Mouse (Mus musculus) liver, embryonic 14.5 days (tissue): ENCODE measurements around the gene Lrmda. TPM values are rescaled to one million over a fixed set of nuclear protein-coding genes. Genes with fewer than 3 reads are reported as not detected.

Source experiments
- ATAC-seq: fragments of 200-750 bp; cut with Nextera tagmentation; 2 replicates; pipeline ENCODE4 v1.8.0; 2017; ENCODE audit warnings: moderate number of reproducible peaks, mild to moderate bottlenecking, moderate library complexity; ENCODE audit not compliant: insufficient read depth
- DNase-seq, 3 experiments: peaks; one replicate each; pipeline ENCODE4 v3.0.0-alpha.2; 2012 to 2013; ENCODE audit warnings: low read depth in 3 of 3, low spot score in 3 of 3
- H3K27ac ChIP-seq: fragments of 300-500 bp; sonication (generic); 2 replicates; pipeline ENCODE4 v1.5.1; 2014; ENCODE audit warnings: moderate library complexity, mild to moderate bottlenecking, control low read depth, inconsistent platforms
- H3K27me3 ChIP-seq: fragments of 300-500 bp; sonication (generic); 2 replicates; pipeline ENCODE4 v1.6.1; 2014; ENCODE audit warnings: mild to moderate bottlenecking, low read length, moderate library complexity; ENCODE audit not compliant: control insufficient read depth, insufficient read depth
- H3K36me3 ChIP-seq: fragments of 300-500 bp; sonication (generic); replicated peaks from 2 replicates; pipeline ENCODE4 v1.6.1; 2014; ENCODE audit warnings: low read depth; ENCODE audit not compliant: control insufficient read depth, insufficient read depth
- H3K4me1 ChIP-seq, 2 experiments: fragments of 200-500 bp in 1 of 2; fragments of 300-500 bp in 1 of 2; sonication (generic) in 1 of 2; replicated peaks; 2 replicates each; pipeline ENCODE4 v1.6.1; 2012 to 2014; ENCODE audit warnings: antibody characterized with exemption in 1 of 2, inconsistent platforms in 1 of 2, low read length in 1 of 2; ENCODE audit not compliant: control insufficient read depth in 2 of 2, insufficient read depth in 2 of 2
- H3K4me2 ChIP-seq: fragments of 300-500 bp; sonication (generic); 2 replicates; pipeline ENCODE4 v1.6.1; 2014; ENCODE audit warnings: low read depth, mild to moderate bottlenecking, control low read depth, moderate library complexity
- H3K4me3 ChIP-seq, 2 experiments: fragments of 200-500 bp in 1 of 2; fragments of 300-500 bp in 1 of 2; sonication (generic) in 1 of 2; 2 replicates each; pipeline ENCODE4 v1.5.1; 2012 to 2014; ENCODE audit warnings: low read depth in 2 of 2, low read length in 2 of 2, mild to moderate bottlenecking in 2 of 2, control low read depth in 1 of 2, inconsistent platforms in 1 of 2, moderate library complexity in 1 of 2; ENCODE audit not compliant: insufficient read depth in 1 of 2
- H3K9ac ChIP-seq: fragments of 300-500 bp; sonication (generic); replicated peaks from 2 replicates; pipeline ENCODE4 v1.6.1; 2014; ENCODE audit warnings: mild to moderate bottlenecking, control low read depth, moderate library complexity
- H3K9me3 ChIP-seq: fragments of 300-500 bp; sonication (generic); 2 replicates; pipeline ENCODE4 v1.6.1; 2016; ENCODE audit warnings: low read length, mixed read lengths; ENCODE audit not compliant: control insufficient read depth
- CTCF ChIP-seq: IDR thresholded peaks from 2 replicates; pipeline ENCODE4 v1.5.1; 2016; ENCODE audit warnings: antibody characterized with exemption, low read depth, control low read depth
- EP300 ChIP-seq: IDR thresholded peaks from 2 replicates; pipeline ENCODE4 v1.6.1; 2016; ENCODE audit warnings: antibody characterized with exemption, low read depth
- WGBS: fragments of 180-500 bp; shearing (Covaris S2); extraction: QIAGEN DNeasy Blood & Tissue Kit; methylation state at CpG from one replicate; pipeline ENCODE4 v1.1.7; 2014; ENCODE audit not compliant: insufficient replicate concordance; 5-methylcytosine and 5-hydroxymethylcytosine counted together
- polyA plus RNA-seq, 2 experiments: library from polyadenylated mRNA; depleted of rRNA in 1 of 2; stranded (reverse) in 1 of 2; unstranded in 1 of 2; fragments of >200 nt; fragmentation: Nextera tagmentation in 1 of 2; extraction: Ambion mirVana in 1 of 2; gene quantifications; 2 replicates each; pipeline versions ENCODE4 v1.2.1 to v1.2.3; 2012 to 2014

Gene Lrmda
- polyA plus RNA-seq, 2 experiments, result 0.18 to 0.22 TPM

GRCm38 (mm10) chr14:22451603-22452002 lies 432.1 kb downstream of the Lrmda start:
- no peaks in the 10 kb centered on the region for H3K27me3 ChIP-seq
- ATAC-seq (no peak), DNase-seq (no peak)
- H3K36me3 ChIP-seq, result no peaks in the 10 kb centered on the region
- H3K9ac ChIP-seq, result no peak overlapping the region
- no peak for TF ChIP-seq CTCF
- no peak for TF ChIP-seq EP300
- no peaks in the 10 kb centered on the region for H3K9me3 ChIP-seq
- no peak overlapping the region for H3K4me2 ChIP-seq
- no peak overlapping the region for H3K4me3 ChIP-seq
- WGBS, result 69% methylated on average over 4 of the region's 4 CpGs
- no peaks in the 10 kb centered on the region for H3K4me1 ChIP-seq
- H3K27ac ChIP-seq, result no peak overlapping the region

- H3K9ac ChIP-seq, result no peak overlapping the region
- DNase-seq (no peak), ATAC-seq (no peak)
- no peaks in the 10 kb centered on the region for H3K27me3 ChIP-seq
- H3K4me2 ChIP-seq, result no peak overlapping the region
- TF ChIP-seq EP300, result no peak
- TF ChIP-seq CTCF, result peak; percentile 34
- 47% methylated on average over 1 of the region's 1 CpGs for WGBS
- H3K4me3 ChIP-seq, result no peak overlapping the region
- H3K27ac ChIP-seq, result no peak overlapping the region
- H3K4me1 ChIP-seq, result no peaks in the 10 kb centered on the region; a peak in 1 of 4 replicates
- no peaks in the 10 kb centered on the region for H3K36me3 ChIP-seq
- H3K9me3 ChIP-seq, result no peaks in the 10 kb centered on the region
Measured at GRCm38 (mm10) chr14:22464314-22464713, 444.8 kb downstream of the Lrmda start.

GRCm38 (mm10) chr14:22471041-22471440 lies 451.5 kb downstream of the Lrmda start:
- ATAC-seq (no peak), DNase-seq (no peak)
- H3K4me2 ChIP-seq, result no peak overlapping the region

GRCm38 (mm10) chr14:22473451-22473850 lies 453.9 kb downstream of the Lrmda start:
- WGBS, result 73% methylated on average over 7 of the region's 7 CpGs
- H3K4me1 ChIP-seq, result no peaks in the 10 kb centered on the region
- H3K9me3 ChIP-seq, result no peaks in the 10 kb centered on the region
- H3K4me2 ChIP-seq, result no peak overlapping the region
- H3K36me3 ChIP-seq, result no peaks in the 10 kb centered on the region
- no peak for DNase-seq
- TF ChIP-seq CTCF, result no peak
- TF ChIP-seq EP300, result no peak
- ATAC-seq, result no peak
- H3K27me3 ChIP-seq, result no peaks in the 10 kb centered on the region
- H3K4me3 ChIP-seq, result no peak overlapping the region
- no peak overlapping the region for H3K9ac ChIP-seq
- H3K27ac ChIP-seq, result no peak overlapping the region

More at GRCm38 (mm10) chr14:22471041-22471440, 451.5 kb downstream of the Lrmda start:
- WGBS, result 49% methylated on average over 4 of the region's 4 CpGs
- H3K36me3 ChIP-seq, result no peaks in the 10 kb centered on the region
- no peak overlapping the region for H3K4me3 ChIP-seq
- no peak overlapping the region for H3K9ac ChIP-seq
- H3K27ac ChIP-seq, result no peak overlapping the region
- no peaks in the 10 kb centered on the region for H3K4me1 ChIP-seq
- TF ChIP-seq CTCF, result no peak
- no peaks in the 10 kb centered on the region for H3K27me3 ChIP-seq
- H3K9me3 ChIP-seq, result no peaks in the 10 kb centered on the region

- Histone ChIP-seq H3K4me3 (no peak overlapping the region), H3K4me1 (no peaks in the 10 kb centered on the region), H3K27me3 (no peaks in the 10 kb centered on the region), H3K9me3 (no peaks in the 10 kb centered on the region), H3K27ac (no peak overlapping the region), H3K4me2 (no peak overlapping the region), H3K36me3 (no peaks in the 10 kb centered on the region), H3K9ac (no peak overlapping the region)
- no peak for ATAC-seq
- 67% methylated on average over 6 of the region's 6 CpGs for WGBS
- TF ChIP-seq CTCF (no peak), EP300 (no peak)
- DNase-seq, result no peak
Measured at GRCm38 (mm10) chr14:22473991-22474390, 454.5 kb downstream of the Lrmda start.

- Histone ChIP-seq H3K4me3 (no peak overlapping the region), H3K4me2 (no peak overlapping the region), H3K4me1 (no peaks in the 10 kb centered on the region), H3K9me3 (no peaks in the 10 kb centered on the region), H3K9ac (no peak overlapping the region), H3K27ac (no peak overlapping the region), H3K36me3 (no peaks in the 10 kb centered on the region), H3K27me3 (no peaks in the 10 kb centered on the region)
- no peak for TF ChIP-seq EP300
- no peak for TF ChIP-seq CTCF
- DNase-seq, result no peak
- WGBS, result 38% methylated on average over 2 of the region's 2 CpGs
- no peak for ATAC-seq
Measured at GRCm38 (mm10) chr14:22493326-22493725, 473.8 kb downstream of the Lrmda start.
